Mouse (Mus musculus): ENCODE data around the gene Gm9376. TPM values are rescaled to one million over a fixed set of nuclear protein-coding genes. Genes with fewer than 3 reads are reported as not detected.

Gene Gm9376
- total RNA-seq (2023) = not detected

GRCm38 (mm10) chr14:118266660-118267059 is at the start of gene Gm9376:
Gm9376 (plus strand) TSS chr14:118266960.

GRCm38 (mm10) chr14:118236886-118237289 is 29.9 kb upstream of the Gm9376 start, which contains the start of gene Sox21:
Sox21 (minus strand) TSS chr14:118237030.

Other genes with a start within 250 kb of the Gm9376 start
- not detected for gene Dct, start 214.7 kb upstream of the Gm9376 start, total RNA-seq (2023)
- 10 to 100 TPM; 21.1 to 21.3 TPM for gene Tgds, start 134.2 kb upstream of the Gm9376 start, total RNA-seq (2023)
- gene Gpr180, start 129.8 kb upstream of the Gm9376 start, total RNA-seq (2023) = 1 to 10 TPM; 4.4 to 4.8 TPM
- gene Sox21, start 29.9 kb upstream of the Gm9376 start, total RNA-seq (2023) = not detected

Data from neutrophil, adult 83 days (primary cell).